Mouse (Mus musculus) lung, adult 2 months (tissue): ENCODE measurements at regions not wholly inside any gene's neighbourhood (a gene's known extent, or its start where the extent isn't known, plus 50 kb on each side); places are given as distances from the start of the nearest gene placed in this dataset.

ENCODE experiments used
- CTCF ChIP-seq: fragments of 200-500 bp; IDR thresholded peaks from 2 replicates; pipeline ENCODE4 v1.5.1; 2011; ENCODE audit warnings: mild to moderate bottlenecking, low read length, control low read depth; ENCODE audit not compliant: insufficient read depth
- POLR2A ChIP-seq: fragments of 200-500 bp; IDR thresholded peaks from 2 replicates; pipeline ENCODE4 v1.6.1; 2011; ENCODE audit warnings: low read depth, mild to moderate bottlenecking, control low read depth, low read length, borderline replicate concordance; ENCODE audit errors: extremely low read depth

- TF ChIP-seq CTCF (no peak), POLR2A (no peak)
Observed at GRCm38 (mm10) chr15:7578439-7578838, 180.2 kb upstream of the Egflam start.
